Mouse (Mus musculus) testis, postnatal 14 days (tissue): ENCODE results near the gene Pou4f2.
A peak's percentile ranks its signal among the peaks of the same experiment; 100 is the strongest.

Source experiments
- DNase-seq: peaks from one replicate; pipeline ENCODE4 v3.0.0; 2021; ENCODE audit warnings: low spot score

Pou4f2 gene

GRCm38 (mm10) chr8:78419272-78419671 is 17.2 kb downstream of the Pou4f2 start:
- no peak for DNase-seq

- peak; percentile 8 for DNase-seq
Measured at GRCm38 (mm10) chr8:78390756-78391155, 45.7 kb downstream of the Pou4f2 start.
